Mouse (Mus musculus): ENCODE measurements around the gene Fgf11. TPM values are rescaled to one million over a fixed set of nuclear protein-coding genes. Genes with fewer than 3 reads are reported as not detected.
A peak's percentile ranks its signal among the peaks of the same experiment; 100 is the strongest.

Fgf11 gene
- total RNA-seq, 2 experiments from 2014 or later: 3.0 to 13.0 TPM

DNA sequence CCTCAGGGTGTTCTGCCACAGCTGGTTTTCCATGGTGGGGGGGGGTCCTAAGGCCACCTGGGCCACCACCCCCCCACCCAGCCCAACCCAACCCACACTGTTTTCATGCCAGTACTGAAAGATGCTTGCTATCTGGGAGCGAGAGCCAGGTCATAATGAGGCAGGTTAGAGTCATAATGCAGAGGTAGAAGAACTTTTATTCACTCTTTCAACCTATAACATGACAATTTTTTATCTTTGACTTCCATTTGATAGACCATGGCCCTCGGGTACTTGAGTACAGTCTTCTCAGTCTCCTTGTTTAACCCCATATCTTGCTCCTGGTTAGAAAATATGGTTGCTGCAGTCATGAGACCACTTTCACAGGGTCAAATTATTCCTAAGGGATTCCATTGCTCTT is 16.7 kb upstream of the Fgf11 start, which contains the start of gene Spem2:
Gene Spem2, minus strand, starts transcription at position 101 of the 400 bp plus-strand sequence.
- DNase-seq (ENCODE audit: low spot score in 2 of 2): no peak

DNA sequence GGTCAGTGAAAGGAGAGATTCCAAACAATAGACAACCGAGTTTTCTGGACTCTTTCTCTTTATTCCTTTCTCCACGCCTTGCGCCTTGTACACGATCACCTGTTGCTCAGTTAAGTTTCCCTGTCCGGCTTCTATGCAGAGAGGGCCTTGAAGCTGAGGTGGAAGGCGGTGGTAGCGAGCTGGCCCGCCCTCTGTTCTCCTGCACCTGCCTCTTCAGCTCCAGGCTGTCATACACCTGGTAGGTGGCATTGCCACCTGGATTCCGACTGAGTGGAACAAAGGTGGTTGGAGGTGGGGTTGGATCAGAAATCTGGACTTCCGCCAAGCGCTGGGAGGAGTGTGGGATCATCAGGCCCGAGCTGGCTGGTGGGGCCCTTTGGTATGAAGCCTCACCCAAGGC is 14.9 kb upstream of the Fgf11 start:
- no peak for DNase-seq (ENCODE audit: low spot score in 2 of 2)

- no peak for DNase-seq (ENCODE audit: low spot score in 2 of 2)
Measured at GRCm38 (mm10) chr11:69815155-69815554, 13.5 kb upstream of the Fgf11 start, which contains the start of gene Gm39566. Gene Gm39566 (minus strand): TSS chr11:69815298.

- DNase-seq (ENCODE audit: low spot score in 2 of 2): no peak
Measured at GRCm38 (mm10) chr11:69810280-69810679, 8.6 kb upstream of the Fgf11 start.

DNA sequence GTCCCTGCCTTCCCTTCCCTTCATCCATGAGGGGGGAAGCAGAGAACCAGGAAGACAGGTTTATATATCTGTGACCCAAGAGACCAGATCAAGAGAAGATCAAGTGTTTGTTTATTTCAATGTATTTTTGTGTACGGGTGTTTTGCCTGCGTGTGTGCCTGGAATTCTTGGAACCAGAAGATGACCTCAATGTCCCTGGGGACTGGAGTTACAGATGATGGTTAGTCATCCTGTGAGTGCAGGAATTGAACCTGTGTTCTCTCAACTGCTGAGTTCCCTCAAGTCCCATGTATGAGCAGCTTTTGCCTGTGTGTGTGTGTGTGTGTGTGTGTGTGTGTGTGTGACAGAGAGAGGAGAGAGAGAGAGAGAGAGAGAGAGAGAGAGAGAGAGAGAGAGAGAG is 6.0 kb upstream of the Fgf11 start:
- no peak for DNase-seq (ENCODE audit: low spot score in 2 of 2)

- DNase-seq (ENCODE audit: low spot score in 2 of 2): no peak
Measured at GRCm38 (mm10) chr11:69806378-69806777, 4.7 kb upstream of the Fgf11 start.

GRCm38 (mm10) chr11:69804972-69805909 is 3.6 kb upstream of the Fgf11 start, which contains the start of gene Tmem102:
Gene Tmem102 (minus strand): TSS chr11:69805624.
- DNase-seq (ENCODE audit: low spot score in 2 of 2): no peak

DNA sequence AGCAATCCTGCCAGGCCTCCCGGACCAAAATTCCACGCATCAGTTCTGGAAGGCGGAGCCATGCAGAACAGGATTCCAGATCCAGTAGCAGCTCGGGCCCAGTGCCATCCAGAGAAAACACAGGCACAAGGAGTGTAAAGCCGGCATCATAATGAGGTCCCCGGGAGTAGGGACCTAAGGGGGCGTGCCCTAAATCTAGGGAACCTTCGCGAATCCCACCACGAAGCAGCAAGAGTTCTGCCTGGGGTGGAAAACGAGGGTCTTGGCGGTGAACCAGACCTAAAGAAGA is 2.9 kb upstream of the Fgf11 start:
- peak in 1 of 2 experiments; percentile 23 for DNase-seq (ENCODE audit: low spot score in 2 of 2)

- DNase-seq (ENCODE audit: low spot score in 2 of 2): peak; percentile 78 to 82
Measured at GRCm38 (mm10) chr11:69803786-69804651, 2.4 kb upstream of the Fgf11 start.

GRCm38 (mm10) chr11:69803328-69803727 is 1.7 kb upstream of the Fgf11 start:
- no peak for DNase-seq (ENCODE audit: low spot score in 2 of 2)

DNA sequence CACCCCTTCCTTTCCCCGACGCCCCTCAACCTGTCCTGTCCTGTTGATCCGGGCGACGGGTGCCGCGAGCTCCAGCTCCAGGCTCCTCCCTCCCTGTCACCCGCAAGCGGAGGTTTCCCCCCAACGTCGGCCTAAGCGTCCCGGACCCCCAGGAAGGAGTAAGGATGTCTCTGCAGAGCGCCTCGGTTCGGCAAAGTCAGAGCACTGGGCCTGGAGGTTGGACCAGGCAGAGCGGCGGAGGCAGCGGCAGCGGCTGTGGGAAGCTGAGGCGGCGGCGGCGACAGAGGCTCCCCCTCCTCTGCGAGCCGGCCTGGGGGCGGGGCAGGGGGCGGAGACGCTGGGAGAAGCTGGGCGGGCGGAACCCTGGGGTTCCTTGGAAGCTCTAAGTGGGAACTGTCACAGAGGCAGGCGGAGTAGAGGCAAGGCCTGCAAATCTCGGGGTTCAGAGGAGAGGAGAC is 1.0 kb upstream of the Fgf11 start:
- DNase-seq (ENCODE audit: low spot score in 2 of 2): peak; percentile 87 to 89

DNA sequence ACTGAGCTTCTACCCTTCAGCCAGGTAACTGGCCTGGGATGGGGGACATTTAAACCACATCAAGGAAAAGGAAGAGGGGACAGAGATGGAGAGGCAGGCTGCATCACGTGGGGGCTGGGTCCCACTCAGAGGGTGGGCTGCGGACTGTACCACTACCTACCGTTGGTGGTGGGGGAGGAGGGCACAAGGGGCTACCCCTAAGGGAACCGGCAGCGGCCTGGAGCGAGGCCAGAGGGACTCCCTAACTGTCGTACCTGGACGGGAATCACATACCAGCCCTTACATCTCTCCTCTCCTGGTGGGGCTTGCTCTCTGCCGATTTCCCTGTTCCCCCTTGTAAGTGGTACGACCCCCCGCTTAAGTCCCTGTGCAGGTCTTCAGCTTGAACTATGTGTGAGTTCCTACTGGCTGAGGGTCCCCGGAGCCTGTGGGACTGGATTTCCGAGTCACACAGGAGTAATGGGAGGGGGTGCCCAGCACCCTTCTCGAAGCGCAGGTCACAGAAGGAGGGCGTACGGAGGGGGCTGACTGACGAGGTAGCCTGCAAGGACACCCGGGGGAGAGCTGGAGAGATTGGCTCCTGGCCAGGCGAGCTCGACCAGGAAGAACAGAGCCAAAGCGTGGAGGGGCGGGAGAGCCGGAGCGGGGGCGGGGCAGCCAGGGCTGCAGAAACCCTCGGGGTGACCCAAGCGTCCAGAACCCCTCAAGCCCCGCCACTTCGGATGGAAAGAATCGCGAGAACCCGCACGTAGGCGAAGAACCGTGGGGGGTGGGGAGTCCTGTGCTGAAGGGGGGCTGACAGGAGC is 1.1 kb downstream of the Fgf11 start:
- DNase-seq (ENCODE audit: low spot score in 2 of 2): peak in 1 of 2 experiments; percentile 65

DNA sequence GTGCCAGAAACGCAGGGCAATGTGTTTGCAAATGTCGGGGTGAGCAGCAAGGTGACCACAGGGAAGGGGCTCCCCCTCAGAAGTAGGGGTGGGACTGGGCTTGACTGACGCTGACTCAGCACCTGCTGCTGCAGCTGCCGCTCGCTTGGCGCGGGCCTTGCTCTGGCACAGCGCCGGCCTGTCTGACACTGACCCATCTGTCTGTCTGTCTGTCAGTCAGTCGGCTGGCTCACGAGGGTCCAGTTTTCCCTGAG is 1.6 kb downstream of the Fgf11 start:
- no peak for DNase-seq (ENCODE audit: low spot score in 2 of 2)

GRCm38 (mm10) chr11:69799394-69800137 is 2.1 kb downstream of the Fgf11 start:
- DNase-seq (ENCODE audit: low spot score in 2 of 2): no peak

DNA sequence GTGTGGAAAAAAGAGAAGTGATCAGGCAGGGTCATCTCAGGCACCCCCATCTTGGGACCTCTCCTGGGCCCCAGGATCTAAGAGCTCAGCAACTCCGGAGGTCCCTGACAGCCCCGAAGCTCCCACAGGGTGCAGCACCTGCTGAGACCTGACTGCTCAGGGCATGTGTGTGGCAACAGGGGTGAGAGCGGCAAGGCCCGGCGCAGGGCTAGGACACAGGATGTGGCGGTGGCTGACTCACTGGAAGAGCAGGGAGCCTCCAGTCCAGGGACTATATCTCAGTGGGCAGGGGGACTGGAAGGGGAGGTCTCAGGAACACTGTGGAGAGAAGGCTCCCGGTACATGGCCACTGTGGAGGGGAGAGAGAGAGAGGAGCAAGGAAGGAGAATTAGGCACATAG is 3.7 kb downstream of the Fgf11 start:
- DNase-seq (ENCODE audit: low spot score in 2 of 2): no peak

DNA sequence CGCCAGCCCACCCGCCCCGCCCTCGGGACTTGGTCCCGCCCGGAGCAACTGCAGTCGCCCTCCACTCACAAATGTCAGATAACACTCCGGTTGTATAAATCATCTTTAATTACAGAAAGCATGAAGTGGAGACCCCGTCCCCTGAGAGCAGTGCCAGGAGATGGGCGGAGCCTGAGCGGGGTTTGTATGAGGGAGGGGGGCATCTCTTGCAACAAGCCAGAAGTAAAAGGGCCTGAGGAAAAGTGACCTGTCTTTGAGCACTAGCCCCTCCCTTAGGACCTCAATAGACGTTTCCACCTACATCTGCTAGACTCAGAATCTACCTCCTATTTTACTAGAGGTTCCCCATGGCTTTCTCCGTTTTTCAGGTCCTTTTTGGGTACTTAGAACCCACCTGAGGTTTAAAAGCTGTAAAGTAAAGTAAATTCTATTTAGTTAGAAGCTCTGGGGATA is 5.6 kb downstream of the Fgf11 start:
- no peak for DNase-seq (ENCODE audit: low spot score in 2 of 2)

DNA sequence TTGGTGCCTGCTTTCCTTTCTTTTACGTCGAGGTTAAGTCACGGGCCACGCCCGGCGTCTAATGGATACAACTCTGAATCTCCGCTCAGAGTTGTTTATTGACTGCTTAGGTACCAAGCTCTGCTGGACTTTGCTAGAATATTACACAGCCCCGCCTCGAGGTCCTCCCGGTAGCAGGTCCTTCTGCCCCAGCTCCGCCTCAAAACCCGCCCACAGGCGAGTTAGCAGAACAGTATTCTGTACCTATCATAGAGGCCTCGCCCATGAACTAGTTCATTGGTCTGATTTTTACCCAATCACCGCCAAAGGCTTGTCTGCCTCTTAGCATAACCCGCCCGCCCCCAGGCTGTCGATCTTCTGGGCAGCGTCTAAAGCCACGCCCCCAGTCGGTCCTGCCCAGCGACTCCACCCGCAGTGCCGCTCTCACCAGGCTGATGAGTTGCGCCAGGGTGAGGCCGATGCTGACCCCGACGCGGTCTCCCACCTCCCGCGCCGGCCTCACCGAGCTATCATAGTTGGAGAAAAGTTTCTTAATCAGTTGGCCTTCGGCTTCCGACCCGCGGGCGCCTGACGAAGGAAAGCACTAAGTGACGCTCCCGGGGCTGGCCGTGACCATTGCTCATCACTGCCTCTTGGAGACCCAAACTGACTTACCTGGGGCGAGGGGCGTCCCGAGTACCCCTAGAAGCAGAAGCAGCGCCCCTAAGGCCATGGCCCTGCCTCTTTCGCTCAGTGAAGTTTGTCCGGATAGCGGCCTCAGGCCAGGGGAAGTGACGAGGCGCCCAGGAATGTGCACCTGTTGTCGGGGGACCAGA is 6.3 kb downstream of the Fgf11 start, which contains the start of gene Chrnb1:
Gene Chrnb1, minus strand, starts transcription at position 776 of the 815 bp plus-strand sequence.
- DNase-seq (ENCODE audit: low spot score in 2 of 2): peak; percentile 84 to 86

GRCm38 (mm10) chr11:69793429-69793828 is 8.2 kb downstream of the Fgf11 start:
- DNase-seq (ENCODE audit: low spot score in 2 of 2): no peak

- DNase-seq (ENCODE audit: low spot score in 2 of 2): no peak
Measured at GRCm38 (mm10) chr11:69791420-69791819, 10.2 kb downstream of the Fgf11 start.

All from adrenal gland, adult 18-20 months (tissue).